Mouse (Mus musculus): Measurements from ENCODE around the gene Olfr1058.

- TF ChIP-seq CTCF (IDR thresholded peaks at IDR 0.05) = no peak
- no peak for TF ChIP-seq POLR2A (IDR thresholded peaks at IDR 0.05; ENCODE audit: insufficient read depth, low read depth, low read length)
- no peak for TF ChIP-seq EP300 (IDR thresholded peaks at IDR 0.05; ENCODE audit: insufficient read depth, low read depth, low read length)
Measured at GRCm38 (mm10) chr2:86350184-86350583, 38.2 kb downstream of the Olfr1058 start, which contains the start of gene Olfr1055.

All from heart, adult 2 months (tissue).